Mouse (Mus musculus) forebrain, embryonic 11.5 days (tissue): ENCODE results near the gene Numb. TPM values are rescaled to one million over a fixed set of nuclear protein-coding genes. Genes with fewer than 3 reads are reported as not detected.

Experiments
- ATAC-seq: fragments of 200-750 bp; cut with Nextera tagmentation; replicated peaks from 2 replicates; pipeline ENCODE4 v1.8.0; 2017; ENCODE audit warnings: moderate TSS enrichment; ENCODE audit not compliant: low FRiP score
- DNase-seq: peaks from one replicate; pipeline ENCODE4 v3.0.0-alpha.2; 2017; ENCODE audit warnings: low spot score
- H3K27ac ChIP-seq: fragments of 300-500 bp; sonication (generic); 2 replicates; pipeline ENCODE4 v1.5.1; 2014; ENCODE audit warnings: low read depth, low read length
- H3K27me3 ChIP-seq: fragments of 300-500 bp; sonication (generic); 2 replicates; pipeline ENCODE4 v1.6.1; 2014; ENCODE audit warnings: mild to moderate bottlenecking, low read length, mixed read lengths; ENCODE audit not compliant: control insufficient read depth, insufficient read depth
- H3K36me3 ChIP-seq: fragments of 300-500 bp; sonication (generic); 2 replicates; pipeline ENCODE4 v1.6.1; 2014; ENCODE audit warnings: mild to moderate bottlenecking, low read length, moderate library complexity, mixed read lengths; ENCODE audit not compliant: control insufficient read depth, insufficient read depth
- H3K4me1 ChIP-seq: fragments of 300-500 bp; sonication (generic); replicated peaks from 2 replicates; pipeline ENCODE4 v1.6.1; 2014; ENCODE audit warnings: low read length, mixed read lengths; ENCODE audit not compliant: control insufficient read depth, insufficient read depth
- H3K4me2 ChIP-seq: fragments of 300-500 bp; sonication (generic); 2 replicates; pipeline ENCODE4 v1.6.1; 2014; ENCODE audit warnings: low read depth, mild to moderate bottlenecking, low read length, moderate library complexity, mixed read lengths; ENCODE audit not compliant: severe bottlenecking
- H3K4me3 ChIP-seq: fragments of 300-500 bp; sonication (generic); 2 replicates; pipeline ENCODE4 v1.5.1; 2014; ENCODE audit warnings: low read depth, low read length
- H3K9ac ChIP-seq: fragments of 300-500 bp; sonication (generic); 2 replicates; pipeline ENCODE4 v1.6.1; 2014; ENCODE audit warnings: low read length
- H3K9me3 ChIP-seq: fragments of 300-500 bp; sonication (generic); 2 replicates; pipeline ENCODE4 v1.6.1; 2016; ENCODE audit warnings: low read length, mixed read lengths; ENCODE audit not compliant: control insufficient read depth
- WGBS: fragments of 180-500 bp; shearing (Covaris S2); extraction: QIAGEN DNeasy Blood & Tissue Kit; methylation state at CpG from one replicate; pipeline ENCODE4 v1.1.7; 2014; 5-methylcytosine and 5-hydroxymethylcytosine counted together
- polyA plus RNA-seq: library from polyadenylated mRNA; unstranded; fragments of >200 nt; fragmentation: Nextera tagmentation; extraction: Ambion mirVana; gene quantifications from 2 replicates; pipeline ENCODE4 v1.2.1, GENCODE M21; 2014

Gene Numb
- polyA plus RNA-seq, 1 experiment from 2014 or later: 34.4 TPM

- no peak for ATAC-seq
- Histone ChIP-seq H3K36me3 (no peaks in the 10 kb centered on the region), H3K4me3 (no peak overlapping the region), H3K9me3 (no peaks in the 10 kb centered on the region), H3K4me2 (no peak overlapping the region), H3K9ac (no peak overlapping the region), H3K4me1 (peaks cover 2% of the 10 kb centered on the region; the same call in 1 of the 2 replicates), H3K27me3 (no peaks in the 10 kb centered on the region), H3K27ac (no peak overlapping the region)
- no peak for DNase-seq
- 79% methylated on average over 2 of the region's 2 CpGs for WGBS
Measured at GRCm38 (mm10) chr12:83926061-83926460, 4.3 kb upstream of the Numb start.

- no peak overlapping the region; the same call in 1 of the 2 replicates for H3K9ac ChIP-seq
- no peak overlapping the region for H3K27ac ChIP-seq
- no peaks in the 10 kb centered on the region for H3K36me3 ChIP-seq
- H3K4me1 ChIP-seq: peaks cover 2% of the 10 kb centered on the region; the same call in 1 of the 2 replicates
- DNase-seq (no peak), ATAC-seq (no peak)
- WGBS: 59% methylated on average over 7 of the region's 7 CpGs
- no peak overlapping the region for H3K4me2 ChIP-seq
- H3K27me3 ChIP-seq: no peaks in the 10 kb centered on the region
- no peak overlapping the region for H3K4me3 ChIP-seq
- no peaks in the 10 kb centered on the region for H3K9me3 ChIP-seq
Measured at GRCm38 (mm10) chr12:83925160-83925703, 3.5 kb upstream of the Numb start.

- Histone ChIP-seq H3K27me3 (no peaks in the 10 kb centered on the region), H3K4me1 (peaks cover 2% of the 10 kb centered on the region; the same call in 1 of the 2 replicates), H3K27ac (no peak overlapping the region), H3K9ac (no peak overlapping the region), H3K4me2 (no peak overlapping the region), H3K36me3 (no peaks in the 10 kb centered on the region), H3K9me3 (no peaks in the 10 kb centered on the region), H3K4me3 (no peak overlapping the region)
- no peak for ATAC-seq
- WGBS: 45% methylated on average over 3 of the region's 3 CpGs
- DNase-seq: no peak
Measured at GRCm38 (mm10) chr12:83924332-83924731, 2.6 kb upstream of the Numb start.

- no peak for DNase-seq
- ATAC-seq: no peak
- H3K9me3 ChIP-seq: no peaks in the 10 kb centered on the region
- no peaks in the 10 kb centered on the region for H3K27me3 ChIP-seq
- 79% methylated on average over 1 of the region's 1 CpGs for WGBS
- no peaks in the 10 kb centered on the region for H3K36me3 ChIP-seq
- H3K4me3 ChIP-seq: no peak overlapping the region
- peaks cover 2% of the 10 kb centered on the region; the same call in 1 of the 2 replicates for H3K4me1 ChIP-seq
- H3K9ac ChIP-seq: no peak overlapping the region
- H3K27ac ChIP-seq: no peak overlapping the region
- H3K4me2 ChIP-seq: no peak overlapping the region
Measured at GRCm38 (mm10) chr12:83923486-83923859, 1.7 kb upstream of the Numb start.

DNA sequence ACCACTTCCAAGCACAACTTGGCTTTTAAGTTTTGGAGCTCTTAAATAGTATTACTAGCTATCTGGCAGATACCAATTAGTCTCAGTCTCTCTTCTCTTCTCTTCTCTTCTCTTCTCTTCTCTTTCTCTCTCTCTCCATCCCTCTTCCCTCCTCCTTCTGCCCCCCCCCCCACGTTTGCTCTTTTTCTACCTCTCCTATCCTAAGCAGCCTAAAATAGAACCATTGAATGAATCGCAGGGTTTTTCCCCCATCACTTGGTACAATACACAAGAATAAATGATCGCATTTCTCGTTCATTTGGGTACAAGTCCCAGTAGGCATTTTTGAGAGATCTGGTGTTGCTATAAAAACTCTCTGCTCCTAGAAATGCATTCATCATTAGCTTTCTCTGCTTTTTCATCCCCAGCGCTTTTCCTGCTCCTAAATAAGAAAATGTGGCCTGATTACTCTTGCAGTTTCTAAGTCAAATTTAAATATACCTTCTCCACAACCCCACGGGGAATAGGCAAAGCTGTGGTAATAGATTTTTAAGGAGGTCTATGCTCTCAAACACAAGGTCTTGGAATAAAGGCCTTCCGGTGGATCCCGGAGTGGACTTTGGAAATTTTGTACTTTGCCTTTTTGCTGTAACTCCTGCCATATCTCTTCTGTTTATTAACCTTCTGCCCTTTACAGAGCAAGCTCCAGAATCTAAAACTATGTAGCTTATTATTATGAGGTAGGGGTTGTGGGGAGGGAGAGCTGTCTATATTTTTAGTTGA is 1.2 kb upstream of the Numb start:
- peak overlapping the region; percentile 81 for H3K9ac ChIP-seq
- H3K27ac ChIP-seq: no peak overlapping the region; the same call in 1 of the 2 replicates
- H3K4me3 ChIP-seq: peak overlapping the region; percentile 95
- H3K9me3 ChIP-seq: no peaks in the 10 kb centered on the region
- DNase-seq (no peak), ATAC-seq (no peak)
- no peaks in the 10 kb centered on the region for H3K27me3 ChIP-seq
- peaks cover 2% of the 10 kb centered on the region; the same call in 1 of the 2 replicates for H3K4me1 ChIP-seq
- no peaks in the 10 kb centered on the region for H3K36me3 ChIP-seq
- peak overlapping the region; percentile 63 for H3K4me2 ChIP-seq
- WGBS: 44% methylated on average over 8 of the region's 8 CpGs

GRCm38 (mm10) chr12:83920721-83921441 is 853 bp downstream of the Numb start:
- Histone ChIP-seq H3K9ac (peak overlapping the region; percentile 90), H3K27me3 (no peaks in the 10 kb centered on the region), H3K4me3 (peak overlapping the region; percentile 95), H3K36me3 (no peaks in the 10 kb centered on the region), H3K27ac (peak overlapping the region; percentile 81), H3K9me3 (no peaks in the 10 kb centered on the region), H3K4me1 (peaks cover 2% of the 10 kb centered on the region; the same call in 1 of the 2 replicates), H3K4me2 (peak overlapping the region; percentile 89)
- DNase-seq: peak; percentile 70
- under 1% methylated on average over 31 of the region's 31 CpGs for WGBS
- ATAC-seq: no peak

- ATAC-seq (no peak), DNase-seq (no peak)
- Histone ChIP-seq H3K4me1 (no peaks in the 10 kb centered on the region), H3K27me3 (no peaks in the 10 kb centered on the region), H3K9me3 (no peaks in the 10 kb centered on the region), H3K27ac (no peak overlapping the region), H3K36me3 (no peaks in the 10 kb centered on the region), H3K4me3 (no peak overlapping the region), H3K9ac (no peak overlapping the region), H3K4me2 (no peak overlapping the region)
- 88% methylated on average over 9 of the region's 9 CpGs for whole genome bisulfite sequencing
Measured at GRCm38 (mm10) chr12:83916884-83917283, 4.8 kb downstream of the Numb start.

GRCm38 (mm10) chr12:83914797-83915196 is 6.9 kb downstream of the Numb start:
- H3K4me3 ChIP-seq: no peak overlapping the region
- DNase-seq: no peak
- no peaks in the 10 kb centered on the region for H3K4me1 ChIP-seq
- H3K36me3 ChIP-seq: no peaks in the 10 kb centered on the region
- no peak overlapping the region for H3K27ac ChIP-seq
- H3K9me3 ChIP-seq: no peaks in the 10 kb centered on the region
- H3K27me3 ChIP-seq: no peaks in the 10 kb centered on the region
- H3K4me2 ChIP-seq: no peak overlapping the region
- WGBS: 88% methylated on average over 1 of the region's 1 CpGs
- no peak overlapping the region for H3K9ac ChIP-seq
- ATAC-seq: no peak
